Mouse (Mus musculus) liver, embryonic 13.5 days (tissue): ENCODE results near the gene Man1a. TPM values are rescaled to one million over a fixed set of nuclear protein-coding genes. Genes with fewer than 3 reads are reported as not detected.
A peak's percentile ranks its signal among the peaks of the same experiment; 100 is the strongest.

Experiments used
- ATAC-seq: fragments of 200-750 bp; cut with Nextera tagmentation; 2 replicates; pipeline ENCODE4 v1.8.0; 2017; ENCODE audit warnings: low read depth, mild to moderate bottlenecking, moderate number of reproducible peaks, moderate library complexity
- DNase-seq: peaks from one replicate; pipeline ENCODE4 v3.0.0; 2022
- H3K27ac ChIP-seq: fragments of 300-500 bp; sonication (generic); 2 replicates; pipeline ENCODE4 v1.5.1; 2015; ENCODE audit warnings: moderate library complexity, mild to moderate bottlenecking, inconsistent platforms
- H3K27me3 ChIP-seq: fragments of 300-500 bp; sonication (generic); 2 replicates; pipeline ENCODE4 v1.6.1; 2015; ENCODE audit warnings: mild to moderate bottlenecking, inconsistent platforms
- H3K36me3 ChIP-seq: fragments of 300-500 bp; sonication (generic); 2 replicates; pipeline ENCODE4 v1.6.1; 2015; ENCODE audit warnings: mild to moderate bottlenecking, inconsistent platforms
- H3K4me1 ChIP-seq: fragments of 300-500 bp; sonication (generic); replicated peaks from 2 replicates; pipeline ENCODE4 v1.6.1; 2015; ENCODE audit warnings: inconsistent platforms
- H3K4me2 ChIP-seq: fragments of 300-500 bp; sonication (generic); 2 replicates; pipeline ENCODE4 v1.6.1; 2015; ENCODE audit warnings: inconsistent platforms, mild to moderate bottlenecking, moderate library complexity
- H3K4me3 ChIP-seq: fragments of 300-500 bp; sonication (generic); replicated peaks from 2 replicates; pipeline ENCODE4 v1.5.1; 2015; ENCODE audit warnings: mild to moderate bottlenecking, inconsistent platforms
- H3K9ac ChIP-seq: fragments of 300-500 bp; sonication (generic); 2 replicates; pipeline ENCODE4 v1.6.1; 2015; ENCODE audit warnings: mild to moderate bottlenecking, inconsistent platforms
- H3K9me3 ChIP-seq: fragments of 300-500 bp; sonication (generic); replicated peaks from 2 replicates; pipeline ENCODE4 v1.6.1; 2016; ENCODE audit warnings: inconsistent platforms
- WGBS: fragments of 180-500 bp; shearing (Covaris S2); methylation state at CpG from one replicate; pipeline ENCODE4 v1.1.7; 2015; ENCODE audit not compliant: insufficient replicate concordance; 5-methylcytosine and 5-hydroxymethylcytosine counted together
- polyA plus RNA-seq: library from polyadenylated mRNA; unstranded; fragments of >200 nt; fragmentation: Nextera tagmentation; extraction: Ambion mirVana; gene quantifications from 2 replicates; pipeline ENCODE4 v1.2.1, GENCODE M21; 2015

The Man1a gene
- polyA plus RNA-seq, 1 experiment from 2014 or later, result 8.2 TPM

DNA sequence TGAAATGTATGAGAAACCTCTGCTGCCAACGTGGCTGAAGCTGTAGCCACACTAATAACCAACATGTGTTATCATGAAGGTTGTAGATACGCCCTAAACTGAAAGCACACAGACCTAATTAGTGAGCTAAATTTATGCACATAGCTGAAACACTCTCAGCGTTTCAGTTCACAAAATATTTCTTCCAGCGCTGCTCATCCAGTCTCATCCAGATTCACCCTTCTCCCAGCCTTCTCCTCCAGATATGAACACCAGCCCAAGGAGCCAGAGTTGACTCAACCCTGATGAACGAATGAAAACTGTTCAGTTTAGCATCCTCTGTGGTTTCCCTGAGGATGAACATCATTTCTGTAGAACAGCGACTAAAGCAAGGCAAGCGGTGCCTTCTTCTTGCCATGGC is 15.8 kb downstream of the Man1a start:
- peaks cover 42% of the 10 kb centered on the region for H3K36me3 ChIP-seq
- no peak overlapping the region for H3K27ac ChIP-seq
- no peak for DNase-seq
- no peaks in the 10 kb centered on the region for H3K9me3 ChIP-seq
- 72% methylated on average over 7 of the region's 7 CpGs for WGBS
- H3K4me2 ChIP-seq, result no peak overlapping the region
- H3K4me3 ChIP-seq, result no peak overlapping the region
- ATAC-seq, result no peak
- H3K27me3 ChIP-seq, result no peaks in the 10 kb centered on the region
- H3K9ac ChIP-seq, result no peak overlapping the region
- peaks cover 23% of the 10 kb centered on the region for H3K4me1 ChIP-seq

DNA sequence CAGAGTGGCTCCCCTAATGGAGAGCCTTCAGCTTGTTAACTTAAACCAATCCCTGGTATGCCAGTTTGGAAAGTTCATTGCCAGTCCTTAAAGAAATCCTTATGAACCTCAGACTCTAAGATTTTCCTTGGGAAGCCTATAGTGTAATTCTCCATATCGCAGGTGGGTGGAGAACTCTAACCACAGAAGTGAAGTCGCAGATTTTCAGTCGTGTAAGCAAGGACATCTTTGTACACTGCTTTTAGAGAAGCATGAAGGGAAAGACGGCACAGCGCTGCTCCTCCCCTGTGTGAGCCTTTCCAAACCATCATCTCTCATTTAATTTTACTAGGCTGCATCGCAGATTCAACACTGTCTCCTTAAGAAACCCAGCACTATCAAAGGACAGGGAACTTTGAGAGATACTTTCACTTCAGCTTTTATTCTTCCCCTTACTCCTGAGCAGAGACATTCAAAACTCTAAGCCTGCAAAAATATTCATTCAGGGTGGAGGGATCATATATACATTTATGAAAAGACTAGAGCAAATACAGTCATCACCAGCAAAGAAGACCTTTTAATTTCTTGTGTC is 16.6 kb downstream of the Man1a start:
- no peak overlapping the region for H3K4me2 ChIP-seq
- WGBS, result 69% methylated on average over 6 of the region's 6 CpGs
- H3K4me3 ChIP-seq, result no peak overlapping the region
- H3K27me3 ChIP-seq, result no peaks in the 10 kb centered on the region
- no peak overlapping the region for H3K9ac ChIP-seq
- DNase-seq (no peak), ATAC-seq (no peak)
- H3K4me1 ChIP-seq, result peaks cover 23% of the 10 kb centered on the region
- H3K27ac ChIP-seq, result no peak overlapping the region
- H3K9me3 ChIP-seq, result no peaks in the 10 kb centered on the region
- peaks cover 39% of the 10 kb centered on the region for H3K36me3 ChIP-seq

DNA sequence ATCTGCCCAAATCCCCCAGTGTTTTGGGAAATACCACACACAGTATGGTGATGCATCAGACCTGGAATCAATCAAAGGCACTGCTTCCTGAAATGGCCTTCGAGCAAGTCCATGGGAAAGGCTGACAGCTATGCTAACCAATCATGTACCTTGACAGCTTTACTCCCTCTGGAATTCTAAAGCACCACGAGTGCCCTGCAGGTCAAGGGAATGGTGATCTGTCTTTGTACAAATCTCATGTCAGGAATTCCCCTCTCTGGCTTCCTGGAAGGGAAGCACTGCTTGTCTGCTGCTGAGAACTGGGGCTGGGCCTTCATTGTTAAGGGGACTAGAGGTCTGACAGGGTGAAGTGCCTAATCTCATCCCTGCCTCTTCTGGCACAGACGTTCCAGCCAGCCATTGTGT is 17.3 kb downstream of the Man1a start:
- Histone ChIP-seq H3K4me2 (no peak overlapping the region), H3K9ac (no peak overlapping the region), H3K4me3 (no peak overlapping the region), H3K36me3 (peaks cover 39% of the 10 kb centered on the region), H3K4me1 (peaks cover 23% of the 10 kb centered on the region), H3K27me3 (no peaks in the 10 kb centered on the region), H3K27ac (peak overlapping the region; percentile 22; the same call in 1 of the 2 replicates), H3K9me3 (no peaks in the 10 kb centered on the region)
- no peak for DNase-seq
- WGBS, result 55% methylated on average over 3 of the region's 3 CpGs
- ATAC-seq, result peak; percentile 53

DNA sequence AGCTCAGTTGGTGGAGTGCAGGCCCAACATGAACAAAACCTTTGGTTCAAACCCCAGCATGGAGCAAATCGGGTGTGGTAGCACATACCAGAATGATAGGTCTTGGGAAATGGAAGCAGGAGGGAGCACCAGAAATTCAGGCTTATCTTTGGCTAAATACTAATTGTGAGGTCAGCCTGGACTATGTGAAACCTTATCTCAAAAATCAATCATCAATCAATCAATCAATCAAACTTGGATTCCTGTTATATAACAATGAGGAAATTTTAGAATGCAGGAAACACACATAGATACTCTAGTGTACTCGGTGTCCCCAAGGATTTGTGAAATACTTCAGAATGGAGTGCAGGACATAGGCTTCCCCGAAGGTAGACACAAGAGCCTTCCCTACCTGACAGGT is 17.8 kb downstream of the Man1a start:
- no peaks in the 10 kb centered on the region for H3K9me3 ChIP-seq
- WGBS, result 77% methylated on average over 3 of the region's 3 CpGs
- peak overlapping the region; percentile 22; the same call in 1 of the 2 replicates for H3K27ac ChIP-seq
- H3K4me1 ChIP-seq, result peaks cover 23% of the 10 kb centered on the region
- ATAC-seq, result no peak
- no peak overlapping the region for H3K4me3 ChIP-seq
- no peaks in the 10 kb centered on the region for H3K27me3 ChIP-seq
- peaks cover 39% of the 10 kb centered on the region for H3K36me3 ChIP-seq
- no peak overlapping the region for H3K4me2 ChIP-seq
- DNase-seq, result no peak
- no peak overlapping the region for H3K9ac ChIP-seq

DNA sequence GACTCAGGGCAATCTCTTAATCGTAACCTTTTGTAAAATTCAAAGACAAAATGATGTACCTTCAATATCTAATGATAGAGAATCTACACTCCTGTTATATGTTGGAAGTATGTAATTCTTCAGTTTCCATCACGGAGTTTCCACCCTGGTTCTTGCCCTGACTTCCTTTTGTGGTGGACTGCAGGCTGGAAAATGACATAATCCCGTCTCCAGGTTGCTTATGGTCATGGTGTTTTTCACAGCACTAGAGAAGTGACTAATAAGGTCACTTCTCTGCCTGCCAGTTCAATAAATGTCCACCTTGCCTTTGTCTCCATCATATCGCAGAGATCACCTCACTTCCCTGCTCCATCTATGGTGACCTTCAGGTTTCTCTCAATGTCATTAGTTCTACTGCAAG is 22.2 kb downstream of the Man1a start:
- DNase-seq, result no peak

DNA sequence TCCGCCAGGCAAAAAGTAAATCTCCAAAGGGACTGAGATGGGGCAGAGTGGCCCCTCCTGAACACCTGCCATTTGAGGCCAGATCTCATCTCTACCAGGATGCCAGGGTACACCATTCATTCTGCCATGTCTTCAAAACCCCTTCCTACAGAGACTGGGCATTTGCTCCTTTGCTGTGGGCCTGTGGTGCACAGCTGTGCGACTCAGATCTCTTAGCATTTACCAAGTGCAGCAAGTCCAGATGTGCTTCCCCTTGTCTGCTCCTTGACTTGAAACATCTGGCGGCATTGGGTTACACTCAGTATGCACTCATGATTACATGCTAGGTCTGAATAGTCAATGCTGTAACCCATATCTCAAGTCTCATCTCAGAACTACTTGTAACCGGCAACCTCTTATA is 28.5 kb downstream of the Man1a start:
- no peak overlapping the region for H3K27ac ChIP-seq
- no peak for ATAC-seq
- H3K4me2 ChIP-seq, result no peak overlapping the region
- no peaks in the 10 kb centered on the region for H3K9me3 ChIP-seq
- H3K4me3 ChIP-seq, result no peak overlapping the region
- peaks cover 26% of the 10 kb centered on the region for H3K36me3 ChIP-seq
- no peak overlapping the region for H3K9ac ChIP-seq
- no peak for DNase-seq
- H3K27me3 ChIP-seq, result no peaks in the 10 kb centered on the region
- H3K4me1 ChIP-seq, result peaks cover 39% of the 10 kb centered on the region
- 83% methylated on average over 4 of the region's 4 CpGs for WGBS

More for the DNA sequence above, 22.2 kb downstream of the Man1a start:
- Histone ChIP-seq H3K9me3 (no peaks in the 10 kb centered on the region), H3K4me3 (no peak overlapping the region), H3K27ac (no peak overlapping the region), H3K4me2 (no peak overlapping the region), H3K9ac (no peak overlapping the region), H3K4me1 (peaks cover 10% of the 10 kb centered on the region), H3K36me3 (peaks cover 20% of the 10 kb centered on the region; the same call in 1 of the 2 replicates), H3K27me3 (no peaks in the 10 kb centered on the region)
- ATAC-seq, result no peak
- 80% methylated on average over 4 of the region's 4 CpGs for WGBS

DNA sequence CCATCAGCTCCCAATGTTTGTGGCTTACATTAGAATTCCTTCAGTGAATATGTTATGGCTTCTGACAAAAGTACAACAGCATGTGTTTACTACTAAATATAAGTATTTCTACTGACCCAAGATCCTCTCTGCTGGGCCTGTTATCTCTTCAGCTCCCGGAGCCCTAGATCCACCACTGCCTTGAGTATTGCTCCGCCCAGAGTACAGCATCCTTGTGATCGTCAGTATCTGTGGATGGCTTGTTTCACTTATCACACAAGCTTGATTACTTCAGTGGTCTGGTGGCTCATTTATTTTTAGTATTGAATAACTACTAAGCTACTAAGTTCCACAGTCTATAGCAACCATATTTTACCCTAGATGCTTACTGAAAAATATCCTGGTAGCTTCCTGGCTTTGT is 33.1 kb downstream of the Man1a start:
- Histone ChIP-seq H3K9ac (peak overlapping the region; percentile 61), H3K4me2 (peak overlapping the region; percentile 54), H3K36me3 (peaks cover 5% of the 10 kb centered on the region; the same call in 1 of the 2 replicates), H3K4me1 (peaks cover 74% of the 10 kb centered on the region), H3K4me3 (peak overlapping the region; percentile 19; the same call in 1 of the 2 replicates), H3K27me3 (no peaks in the 10 kb centered on the region), H3K27ac (peak overlapping the region; percentile 92), H3K9me3 (no peaks in the 10 kb centered on the region)
- peak; percentile 66 for DNase-seq
- WGBS, result 24% methylated on average over 3 of the region's 3 CpGs
- peak; percentile 73 for ATAC-seq

DNA sequence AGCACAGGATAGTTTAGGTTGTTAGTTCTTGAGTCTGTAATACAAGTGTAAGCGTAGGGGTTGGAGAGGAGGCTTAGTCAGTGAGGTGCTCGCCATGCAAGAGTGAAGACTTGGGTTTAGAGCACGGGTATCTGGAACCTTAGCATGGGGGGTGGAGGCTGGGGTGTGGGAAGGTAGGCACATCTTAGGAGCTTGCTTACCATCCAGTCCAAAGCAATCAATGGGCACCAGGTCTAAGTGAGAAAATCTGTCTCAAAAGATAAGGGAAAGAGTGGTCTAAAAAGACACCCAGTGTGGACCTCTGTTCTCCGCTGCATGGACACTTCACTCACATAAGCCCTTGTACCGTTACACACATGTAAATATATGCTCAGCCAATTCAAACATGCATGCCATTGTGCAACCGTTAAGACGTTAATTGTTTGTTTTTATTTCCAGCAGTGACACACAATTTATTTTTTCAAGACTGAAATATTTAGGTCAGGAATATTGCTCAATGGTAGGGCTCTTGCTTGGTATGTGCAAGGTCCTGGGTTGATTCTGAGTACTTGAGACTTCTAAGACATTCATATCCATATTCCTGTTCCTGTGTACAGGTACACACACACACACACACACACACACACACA is 34.1 kb downstream of the Man1a start:
- peak overlapping the region; percentile 96 for H3K27ac ChIP-seq
- H3K4me3 ChIP-seq, result peak overlapping the region; percentile 28
- H3K36me3 ChIP-seq, result no peaks in the 10 kb centered on the region
- peaks cover 76% of the 10 kb centered on the region for H3K4me1 ChIP-seq
- peak overlapping the region; percentile 61 for H3K4me2 ChIP-seq
- DNase-seq (peak; percentile 82), ATAC-seq (peak; percentile 83)
- WGBS, result 35% methylated on average over 7 of the region's 7 CpGs
- H3K9me3 ChIP-seq, result no peaks in the 10 kb centered on the region
- H3K9ac ChIP-seq, result peak overlapping the region; percentile 64
- H3K27me3 ChIP-seq, result no peaks in the 10 kb centered on the region

DNA sequence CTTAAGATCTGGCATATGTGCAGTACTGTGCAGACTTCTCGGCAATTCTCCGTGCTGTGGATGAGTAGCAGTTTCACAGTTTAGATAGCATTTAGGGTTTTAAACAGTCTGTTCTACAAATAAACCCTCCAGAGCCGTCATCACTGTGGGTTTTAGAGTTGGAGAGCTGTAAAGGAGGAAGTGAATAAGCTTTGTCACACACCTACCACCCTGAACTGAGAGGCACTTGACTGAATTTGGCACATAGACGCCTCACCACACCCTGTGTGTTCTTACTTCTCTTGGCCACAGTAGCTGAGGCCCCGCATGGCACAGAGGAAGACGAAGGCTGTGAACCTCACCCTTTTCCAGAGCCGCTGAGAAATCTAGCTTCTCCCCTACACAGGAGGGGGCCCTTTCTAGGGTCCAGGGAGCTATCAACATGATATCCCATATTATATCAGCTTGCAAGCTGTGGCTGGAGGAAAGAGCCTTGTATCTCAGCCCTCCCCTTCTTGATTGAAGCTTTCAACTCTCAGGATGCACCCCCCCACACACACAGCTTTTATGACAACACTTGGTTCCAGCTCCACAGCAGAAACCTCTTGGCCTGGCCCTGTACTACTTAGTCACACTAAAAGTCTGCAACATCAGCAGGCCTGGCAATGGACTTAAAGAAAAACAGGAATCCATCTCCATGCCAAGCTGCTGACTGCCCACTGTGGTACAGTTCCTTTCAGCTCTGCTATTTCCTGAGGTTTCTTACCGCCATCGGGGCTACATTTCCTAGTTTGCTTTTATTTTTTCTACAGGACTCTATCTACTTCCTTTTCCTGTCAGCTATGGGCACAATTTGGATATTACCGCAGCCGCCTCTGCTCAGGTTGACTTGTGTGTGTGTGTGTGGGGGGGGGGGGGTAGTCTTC is 35.9 kb downstream of the Man1a start:
- peak; percentile 50 for DNase-seq
- H3K4me3 ChIP-seq, result peak overlapping the region; percentile 16; the same call in 1 of the 2 replicates
- peak; percentile 60 for ATAC-seq
- WGBS, result 21% methylated on average over 11 of the region's 11 CpGs
- H3K27ac ChIP-seq, result peak overlapping the region; percentile 96
- H3K27me3 ChIP-seq, result no peaks in the 10 kb centered on the region
- peak overlapping the region; percentile 51 for H3K4me2 ChIP-seq
- H3K36me3 ChIP-seq, result no peaks in the 10 kb centered on the region
- H3K4me1 ChIP-seq, result peaks cover 84% of the 10 kb centered on the region
- H3K9ac ChIP-seq, result peak overlapping the region; percentile 66
- H3K9me3 ChIP-seq, result no peaks in the 10 kb centered on the region

DNA sequence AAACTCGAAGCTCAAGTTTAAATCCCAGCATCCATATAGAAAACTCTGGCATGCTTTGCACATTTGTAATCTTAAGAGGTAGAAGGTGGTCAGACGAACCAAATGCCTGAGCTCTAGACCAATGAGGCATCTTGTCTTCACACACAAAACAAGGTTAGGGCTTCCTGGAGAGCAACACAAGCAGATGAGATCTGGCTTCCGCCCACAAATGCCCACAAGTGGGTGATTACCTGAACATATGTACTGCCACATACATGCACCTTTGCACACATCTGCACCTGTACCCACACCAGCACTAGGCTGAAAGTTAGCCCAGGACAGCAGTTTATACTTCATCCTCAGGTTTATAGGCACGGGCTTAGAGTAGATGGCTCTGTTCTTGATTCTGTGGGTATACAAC is 36.7 kb downstream of the Man1a start:
- DNase-seq, result no peak
- H3K36me3 ChIP-seq, result no peaks in the 10 kb centered on the region
- no peaks in the 10 kb centered on the region for H3K9me3 ChIP-seq
- H3K4me1 ChIP-seq, result peaks cover 89% of the 10 kb centered on the region
- peak overlapping the region; percentile 96 for H3K27ac ChIP-seq
- H3K27me3 ChIP-seq, result no peaks in the 10 kb centered on the region
- peak overlapping the region; percentile 16; the same call in 1 of the 2 replicates for H3K4me3 ChIP-seq
- H3K4me2 ChIP-seq, result peak overlapping the region; percentile 51
- 71% methylated on average over 4 of the region's 4 CpGs for WGBS
- peak overlapping the region; percentile 66 for H3K9ac ChIP-seq
- ATAC-seq, result no peak

DNA sequence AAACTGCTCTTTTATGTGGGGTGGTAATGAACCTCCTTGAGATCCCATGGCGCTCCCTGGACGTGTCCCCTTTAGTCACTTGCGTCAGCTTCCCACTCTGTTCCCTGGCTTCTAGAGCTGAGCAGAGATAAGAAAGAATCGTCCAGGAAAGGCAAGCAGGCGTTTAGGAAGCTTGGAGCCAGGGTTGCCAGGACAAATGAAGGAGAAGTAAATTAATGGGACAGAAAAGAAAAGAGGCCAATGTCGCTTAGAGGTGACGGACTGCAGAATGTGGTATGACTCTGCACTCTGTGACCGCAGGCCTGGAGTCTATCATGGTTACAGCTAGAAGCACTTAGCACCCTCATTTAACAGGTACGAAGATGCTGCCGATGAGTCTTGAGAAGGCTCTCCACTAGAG is 37.7 kb downstream of the Man1a start:
- Histone ChIP-seq H3K4me3 (no peak overlapping the region), H3K27ac (peak overlapping the region; percentile 96)

More for the DNA sequence above, 37.7 kb downstream of the Man1a start:
- WGBS, result 31% methylated on average over 10 of the region's 10 CpGs
- H3K27me3 ChIP-seq, result no peaks in the 10 kb centered on the region
- H3K4me2 ChIP-seq, result peak overlapping the region; percentile 51
- H3K9me3 ChIP-seq, result no peaks in the 10 kb centered on the region
- peaks cover 84% of the 10 kb centered on the region for H3K4me1 ChIP-seq
- ATAC-seq, result no peak
- H3K9ac ChIP-seq, result peak overlapping the region; percentile 66
- peak; percentile 29 for DNase-seq
- no peaks in the 10 kb centered on the region for H3K36me3 ChIP-seq
